Mouse (Mus musculus) embryonic fibroblast, embryonic 13.5 days (primary cell): ENCODE measurements around the gene Agbl4.

Source experiments
- CTCF ChIP-seq: IDR thresholded peaks from 2 replicates; pipeline ENCODE4 v1.5.1; 2011; ENCODE audit warnings: mild to moderate bottlenecking, control low read depth, low read length, moderate library complexity, borderline replicate concordance; ENCODE audit not compliant: insufficient read depth
- POLR2A ChIP-seq: IDR thresholded peaks from 2 replicates; pipeline ENCODE4 v1.6.1; 2011; ENCODE audit warnings: low read depth, mild to moderate bottlenecking, control low read depth, low read length, moderate library complexity

- no peak for TF ChIP-seq CTCF
- no peak for TF ChIP-seq POLR2A
Measured at GRCm38 (mm10) chr4:111378071-111378470, 980.6 kb downstream of the Agbl4 start.
